Mouse (Mus musculus) frontal cortex, postnatal 10 days (tissue): ENCODE data around the gene Olfr745.

Experiments used
- DNase-seq, 2 experiments: peaks; one replicate each; pipeline ENCODE4 v3.0.0; 2022; ENCODE audit warnings: low spot score in 2 of 2, mixed read lengths in 1 of 2

Gene Olfr745

DNA sequence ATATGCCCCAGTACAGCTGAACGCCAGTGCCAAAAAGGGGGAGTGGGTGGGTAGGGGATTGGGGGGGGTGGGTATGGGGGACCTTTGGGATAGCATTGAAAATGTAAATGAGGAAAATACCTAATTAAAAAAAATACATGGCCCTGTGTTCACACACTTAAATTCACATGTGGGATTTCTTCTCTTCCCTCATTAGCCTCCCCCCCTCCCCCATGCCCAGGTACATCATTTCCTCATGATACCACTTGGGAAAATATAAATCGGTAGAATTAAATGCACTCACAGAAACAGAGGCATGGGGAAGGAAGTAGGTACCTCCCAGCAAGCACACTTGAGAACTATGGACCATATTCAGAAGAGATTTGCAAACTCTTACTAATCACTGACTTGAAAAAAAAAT is at the start of gene Olfr745:
Gene Olfr745, plus strand, starts transcription at position 301 of the 400 bp plus-strand sequence.
- no peak for DNase-seq

DNA sequence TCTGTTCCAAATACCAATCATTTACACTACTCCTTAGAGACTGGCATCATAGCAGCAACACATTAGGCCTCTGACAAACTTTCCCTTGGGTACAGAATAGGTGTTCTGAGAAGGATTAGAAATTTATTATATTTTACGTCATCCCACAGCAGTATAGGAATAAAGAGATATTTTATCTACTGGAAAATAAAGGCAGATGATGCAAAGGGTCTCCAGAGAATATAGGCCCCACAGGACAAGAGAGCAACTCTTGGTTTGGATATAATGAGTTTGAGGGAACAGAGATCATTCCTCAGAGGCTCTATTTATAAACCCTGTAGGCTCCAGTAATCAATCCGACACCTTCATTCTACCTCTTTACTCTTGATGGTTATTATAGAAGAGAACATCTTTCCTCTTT is 24.6 kb upstream of the Olfr745 start, which contains the start of gene Olfr744:
Gene Olfr744, plus strand, starts transcription at position 301 of the 400 bp plus-strand sequence.
- DNase-seq, result no peak

DNA sequence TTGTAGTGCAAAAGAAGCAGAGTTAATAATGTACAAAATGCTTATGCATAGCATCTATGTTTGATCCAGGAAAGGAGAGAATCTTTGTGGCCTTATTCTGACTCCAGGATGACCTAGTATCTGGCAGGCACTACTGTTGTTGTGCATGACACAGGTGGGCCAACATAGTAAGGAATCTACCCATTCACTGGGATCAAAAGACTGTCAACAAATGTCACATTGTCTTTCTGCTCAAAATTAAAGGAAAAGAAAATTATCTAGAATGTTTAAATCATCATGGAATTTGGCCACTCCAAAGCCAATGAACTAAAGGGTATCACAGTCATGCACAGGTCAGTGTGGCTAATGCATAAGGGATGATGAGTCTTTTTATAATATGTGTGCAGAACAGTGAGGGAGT is 7.6 kb downstream of the Olfr745 start, which contains the start of gene Olfr746:
Gene Olfr746, plus strand, starts transcription at position 301 of the 400 bp plus-strand sequence.
- no peak for DNase-seq

DNA sequence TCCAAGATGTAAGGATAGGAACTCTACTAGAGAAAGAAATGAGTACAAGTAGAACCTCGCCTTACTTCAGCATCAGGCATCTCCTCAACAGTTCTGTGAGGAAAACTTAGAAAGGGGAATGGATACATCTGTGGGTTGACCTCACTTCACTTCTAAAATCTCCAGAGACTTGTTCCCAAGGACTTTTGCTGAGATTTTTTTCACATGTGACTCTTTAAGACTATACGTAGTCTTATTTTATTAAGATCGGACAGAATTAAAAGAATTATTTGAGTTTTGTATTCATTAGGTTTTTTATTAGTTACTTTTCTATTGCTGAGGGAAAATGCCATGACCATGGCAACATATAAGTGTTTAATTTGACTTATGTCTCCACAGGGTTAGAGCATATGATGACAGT is 53.9 kb downstream of the Olfr745 start, which contains the start of gene Olfr747:
Gene Olfr747, minus strand, starts transcription at position 101 of the 400 bp plus-strand sequence.
- DNase-seq, result no peak
